Mouse (Mus musculus): Measurements from ENCODE around the gene Pxn. TPM values are rescaled to one million over a fixed set of nuclear protein-coding genes. Genes with fewer than 3 reads are reported as not detected.

Gene Pxn
- polyA plus RNA-seq, 1 experiment from 2014 or later = 39.1 TPM

GRCm38 (mm10) chr5:115560336-115560905 is 53.9 kb downstream of the Pxn start:
- Histone ChIP-seq H3K4me3 (ENCODE audit: low read length) (peak overlapping the region; percentile 95), H3K9me3 (replicated peaks; ENCODE audit: control insufficient read depth, low read length) (no peaks in the 10 kb centered on the region), H3K27ac (ENCODE audit: low read length) (no peak overlapping the region), H3K9ac (ENCODE audit: low read length) (peak overlapping the region; percentile 99), H3K36me3 (ENCODE audit: control insufficient read depth, insufficient read depth) (peaks cover 26% of the 10 kb centered on the region), H3K4me2 (ENCODE audit: low read depth, low read length) (peak overlapping the region; percentile 78), H3K4me1 (ENCODE audit: control insufficient read depth, insufficient read depth, low read length) (peaks cover 23% of the 10 kb centered on the region), H3K27me3 (ENCODE audit: control insufficient read depth, insufficient read depth, low read length) (no peaks in the 10 kb centered on the region)
- 37% methylated on average over 13 of the region's 13 CpGs for WGBS
- no peak for ATAC-seq (replicated peaks; ENCODE audit: extremely low read depth, insufficient read depth, low FRiP score)

- Histone ChIP-seq H3K9me3 (replicated peaks; ENCODE audit: control insufficient read depth, low read length) (no peaks in the 10 kb centered on the region), H3K27me3 (ENCODE audit: control insufficient read depth, insufficient read depth, low read length) (no peaks in the 10 kb centered on the region), H3K27ac (ENCODE audit: low read length) (no peak overlapping the region), H3K4me1 (ENCODE audit: control insufficient read depth, insufficient read depth, low read length) (peaks cover 31% of the 10 kb centered on the region), H3K36me3 (ENCODE audit: control insufficient read depth, insufficient read depth) (peaks cover 26% of the 10 kb centered on the region), H3K4me2 (ENCODE audit: low read depth, low read length) (no peak overlapping the region), H3K4me3 (ENCODE audit: low read length) (no peak overlapping the region), H3K9ac (ENCODE audit: low read length) (no peak overlapping the region)
- WGBS = 47% methylated on average over 5 of the region's 5 CpGs
- ATAC-seq (replicated peaks; ENCODE audit: extremely low read depth, insufficient read depth, low FRiP score) = no peak
Measured at GRCm38 (mm10) chr5:115563771-115564585, 57.5 kb downstream of the Pxn start.

- peak; percentile 90 for ATAC-seq (replicated peaks; ENCODE audit: extremely low read depth, insufficient read depth, low FRiP score)
- peak within 1 kb of the TSS; percentile 85 for H3K4me2 ChIP-seq (ENCODE audit: low read depth, low read length)
- H3K9ac ChIP-seq (ENCODE audit: low read length) = peak within 1 kb of the TSS; percentile 92
- no peaks in the 10 kb centered on the region for H3K27me3 ChIP-seq (ENCODE audit: control insufficient read depth, insufficient read depth, low read length)
- peak within 1 kb of the TSS; percentile 71 for H3K27ac ChIP-seq (ENCODE audit: low read length)
- H3K4me3 ChIP-seq (ENCODE audit: low read length) = peak within 1 kb of the TSS; percentile 93
- H3K36me3 ChIP-seq (ENCODE audit: control insufficient read depth, insufficient read depth) = peaks cover 26% of the 10 kb centered on the region
- WGBS = 2% methylated on average over 55 of the region's 55 CpGs
- H3K9me3 ChIP-seq (replicated peaks; ENCODE audit: control insufficient read depth, low read length) = no peaks in the 10 kb centered on the region
- H3K4me1 ChIP-seq (ENCODE audit: control insufficient read depth, insufficient read depth, low read length) = peaks cover 31% of the 10 kb centered on the region
Measured at GRCm38 (mm10) chr5:115564737-115565393, 58.4 kb downstream of the Pxn start, which contains the start of gene Gcn1l1. TSS of gene Gcn1l1 (plus strand) at chr5:115565254.

GRCm38 (mm10) chr5:115565403-115565802 is 58.9 kb downstream of the Pxn start:
- peaks cover 27% of the 10 kb centered on the region for H3K4me1 ChIP-seq (ENCODE audit: control insufficient read depth, insufficient read depth, low read length)
- H3K27me3 ChIP-seq (ENCODE audit: control insufficient read depth, insufficient read depth, low read length) = no peaks in the 10 kb centered on the region
- H3K4me3 ChIP-seq (ENCODE audit: low read length) = peak overlapping the region; percentile 93
- ATAC-seq (replicated peaks; ENCODE audit: extremely low read depth, insufficient read depth, low FRiP score) = 0 out of 2 replicates have a peak, but pooled peaks have one; percentile 2
- H3K36me3 ChIP-seq (ENCODE audit: control insufficient read depth, insufficient read depth) = peaks cover 26% of the 10 kb centered on the region
- H3K9me3 ChIP-seq (replicated peaks; ENCODE audit: control insufficient read depth, low read length) = no peaks in the 10 kb centered on the region
- H3K9ac ChIP-seq (ENCODE audit: low read length) = peak overlapping the region; percentile 92
- H3K4me2 ChIP-seq (ENCODE audit: low read depth, low read length) = peak overlapping the region; percentile 85
- WGBS = under 1% methylated on average over 44 of the region's 46 CpGs
- H3K27ac ChIP-seq (ENCODE audit: low read length) = peak overlapping the region; percentile 71

DNA sequence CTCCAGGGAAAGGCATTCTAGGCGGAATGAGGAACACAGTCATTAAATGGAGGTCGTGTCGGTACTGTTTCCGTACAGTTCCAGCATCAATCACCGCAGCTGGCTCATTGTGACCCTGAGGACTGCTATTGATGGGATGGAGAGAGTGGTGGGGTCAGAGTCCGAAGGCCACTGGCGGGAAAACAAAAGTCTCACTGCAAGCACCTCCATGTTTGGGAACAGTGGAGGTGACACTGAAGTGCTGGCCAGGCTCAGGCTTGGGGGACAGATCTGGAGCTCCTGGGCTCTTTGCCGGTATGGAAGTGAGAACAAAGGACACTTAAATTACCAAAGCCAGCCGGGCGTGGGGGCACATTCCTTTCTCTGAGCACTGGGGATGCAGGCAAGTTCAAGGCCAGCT is 62.2 kb downstream of the Pxn start:
- Histone ChIP-seq H3K4me3 (ENCODE audit: low read length) (no peak overlapping the region), H3K9me3 (replicated peaks; ENCODE audit: control insufficient read depth, low read length) (no peaks in the 10 kb centered on the region), H3K9ac (ENCODE audit: low read length) (no peak overlapping the region), H3K27ac (ENCODE audit: low read length) (peak overlapping the region; percentile 26), H3K4me2 (ENCODE audit: low read depth, low read length) (no peak overlapping the region), H3K36me3 (ENCODE audit: control insufficient read depth, insufficient read depth) (peaks cover 9% of the 10 kb centered on the region), H3K27me3 (ENCODE audit: control insufficient read depth, insufficient read depth, low read length) (no peaks in the 10 kb centered on the region), H3K4me1 (ENCODE audit: control insufficient read depth, insufficient read depth, low read length) (peaks cover 29% of the 10 kb centered on the region)
- 51% methylated on average over 10 of the region's 10 CpGs for WGBS
- ATAC-seq (replicated peaks; ENCODE audit: extremely low read depth, insufficient read depth, low FRiP score) = no peak

- no peak overlapping the region for H3K9ac ChIP-seq (ENCODE audit: low read length)
- ATAC-seq (replicated peaks; ENCODE audit: extremely low read depth, insufficient read depth, low FRiP score) = no peak
- peaks cover 27% of the 10 kb centered on the region for H3K4me1 ChIP-seq (ENCODE audit: control insufficient read depth, insufficient read depth, low read length)
- no peaks in the 10 kb centered on the region for H3K9me3 ChIP-seq (replicated peaks; ENCODE audit: control insufficient read depth, low read length)
- WGBS = 56% methylated on average over 11 of the region's 11 CpGs
- peaks cover 8% of the 10 kb centered on the region for H3K36me3 ChIP-seq (ENCODE audit: control insufficient read depth, insufficient read depth)
- H3K27ac ChIP-seq (ENCODE audit: low read length) = peak overlapping the region; percentile 26; the same call in 1 of the 2 replicates
- no peak overlapping the region for H3K4me2 ChIP-seq (ENCODE audit: low read depth, low read length)
- H3K4me3 ChIP-seq (ENCODE audit: low read length) = no peak overlapping the region
- H3K27me3 ChIP-seq (ENCODE audit: control insufficient read depth, insufficient read depth, low read length) = no peaks in the 10 kb centered on the region
Measured at GRCm38 (mm10) chr5:115569308-115569707, 62.8 kb downstream of the Pxn start.

DNA sequence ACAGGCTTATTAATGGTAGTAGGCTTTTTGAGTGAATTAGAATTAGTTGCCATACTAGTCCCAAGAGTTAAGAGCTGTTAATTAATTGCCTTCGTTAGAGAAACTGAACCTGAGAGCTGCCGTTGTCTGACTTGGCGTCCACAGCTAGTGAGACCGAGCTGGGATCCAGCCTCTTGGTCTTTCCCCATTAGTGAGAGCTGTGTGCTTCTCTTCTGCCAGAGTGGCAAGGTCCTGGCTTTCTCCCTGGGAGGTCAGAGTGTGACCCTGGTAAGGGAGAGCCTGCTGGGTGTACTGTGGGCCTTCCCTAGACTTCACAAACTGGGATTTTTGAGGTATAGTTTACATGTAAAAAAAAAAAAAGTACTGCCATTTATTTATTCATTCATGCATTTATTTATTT is 63.2 kb downstream of the Pxn start:
- 0 out of 2 replicates have a peak overlapping the region, but pooled peaks have one; percentile 26 for H3K27ac ChIP-seq (ENCODE audit: low read length)
- WGBS = 89% methylated on average over 4 of the region's 4 CpGs
- H3K4me2 ChIP-seq (ENCODE audit: low read depth, low read length) = no peak overlapping the region
- H3K9ac ChIP-seq (ENCODE audit: low read length) = no peak overlapping the region
- peaks cover 8% of the 10 kb centered on the region for H3K36me3 ChIP-seq (ENCODE audit: control insufficient read depth, insufficient read depth)
- H3K4me1 ChIP-seq (ENCODE audit: control insufficient read depth, insufficient read depth, low read length) = peaks cover 26% of the 10 kb centered on the region
- H3K27me3 ChIP-seq (ENCODE audit: control insufficient read depth, insufficient read depth, low read length) = no peaks in the 10 kb centered on the region
- no peak overlapping the region for H3K4me3 ChIP-seq (ENCODE audit: low read length)
- H3K9me3 ChIP-seq (replicated peaks; ENCODE audit: control insufficient read depth, low read length) = no peaks in the 10 kb centered on the region
- no peak for ATAC-seq (replicated peaks; ENCODE audit: extremely low read depth, insufficient read depth, low FRiP score)

DNA sequence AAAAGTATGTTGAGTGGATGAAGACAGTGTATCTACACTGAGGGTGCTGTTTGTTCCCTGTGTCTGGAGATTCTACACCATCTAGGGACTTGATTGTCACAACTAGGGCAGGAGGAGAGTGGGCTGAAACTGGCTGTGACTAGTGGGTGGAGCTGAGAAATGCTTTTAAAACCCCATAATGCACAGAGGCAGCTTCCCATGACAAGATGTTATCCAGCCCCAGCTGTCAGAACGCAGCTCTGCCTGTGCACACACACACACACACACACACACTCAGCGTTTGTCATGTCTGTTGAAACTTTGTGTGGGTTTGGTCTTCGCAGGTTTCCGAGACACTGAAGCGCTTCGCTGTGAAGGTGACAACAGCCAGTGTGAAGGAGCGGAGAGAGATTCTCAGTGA is 64.6 kb downstream of the Pxn start:
- no peak for ATAC-seq (replicated peaks; ENCODE audit: extremely low read depth, insufficient read depth, low FRiP score)
- H3K27ac ChIP-seq (ENCODE audit: low read length) = no peak overlapping the region; the same call in 1 of the 2 replicates

More for the DNA sequence above, 64.6 kb downstream of the Pxn start:
- Histone ChIP-seq H3K4me1 (ENCODE audit: control insufficient read depth, insufficient read depth, low read length) (peaks cover 26% of the 10 kb centered on the region), H3K27me3 (ENCODE audit: control insufficient read depth, insufficient read depth, low read length) (no peaks in the 10 kb centered on the region), H3K9me3 (replicated peaks; ENCODE audit: control insufficient read depth, low read length) (no peaks in the 10 kb centered on the region), H3K9ac (ENCODE audit: low read length) (no peak overlapping the region), H3K4me2 (ENCODE audit: low read depth, low read length) (no peak overlapping the region), H3K4me3 (ENCODE audit: low read length) (no peak overlapping the region), H3K36me3 (ENCODE audit: control insufficient read depth, insufficient read depth) (peaks cover 14% of the 10 kb centered on the region)
- WGBS = 89% methylated on average over 7 of the region's 7 CpGs

Data from heart, embryonic 16.5 days (tissue).